Mouse (Mus musculus) gastrocnemius, adult 2 months (tissue): Measurements from ENCODE around the gene Rcsd1. TPM values are rescaled to one million over a fixed set of nuclear protein-coding genes. Genes with fewer than 3 reads are reported as not detected.

Experiments used
- DNase-seq: peaks from one replicate; pipeline ENCODE4 v3.0.0; 2022
- H3K27ac ChIP-seq: fragments of 200-600 bp; 2 replicates; pipeline ENCODE4 v1.8.1; 2022; ENCODE audit warnings: mild to moderate bottlenecking
- H3K4me3 ChIP-seq: fragments of 200-600 bp; 2 replicates; pipeline ENCODE4 v1.8.1; 2022; ENCODE audit warnings: mild to moderate bottlenecking, moderate library complexity
- CTCF ChIP-seq: fragments of 200-600 bp; IDR thresholded peaks from 2 replicates; pipeline ENCODE4 v1.8.1; 2022; ENCODE audit warnings: antibody characterized with exemption, mild to moderate bottlenecking, moderate library complexity
- intact Hi-C: fragments of 180-260 bp; cut with DNase I; formaldehyde crosslinking; loops from one replicate; pipeline ENCODE4 v1.15.1; 2025
- total RNA-seq, 2 experiments: library from RNA; stranded (reverse); gene quantifications; 2 replicates each; pipeline ENCODE4 v1.2.3; 2021

Gene Rcsd1
- total RNA-seq, 2 experiments from 2014 or later = 93.3 to 95.0 TPM

GRCm38 (mm10) chr1:165697701-165698100, 11.9 kb downstream of the Rcsd1 start:
- intact Hi-C loops = no loop called here
- no peak for TF ChIP-seq CTCF
- H3K27ac ChIP-seq = peak overlapping the region; percentile 99

GRCm38 (mm10) chr1:165696870-165697269, 12.7 kb downstream of the Rcsd1 start:
- intact Hi-C loops = no loop called here
- DNase-seq = peak; percentile 64
- no peak for TF ChIP-seq CTCF
- Histone ChIP-seq H3K27ac (peak overlapping the region; percentile 86), H3K4me3 (0 out of 2 replicates have a peak overlapping the region, but pooled peaks have one; percentile 9)

More at GRCm38 (mm10) chr1:165697701-165698100, 11.9 kb downstream of the Rcsd1 start:
- H3K4me3 ChIP-seq = no peak overlapping the region
- no peak for DNase-seq

- peak; percentile 61 for DNase-seq
- peak overlapping the region; percentile 86 for H3K27ac ChIP-seq
Observed at GRCm38 (mm10) chr1:165696040-165696439, 13.5 kb downstream of the Rcsd1 start.

GRCm38 (mm10) chr1:165695392-165696014, 14.1 kb downstream of the Rcsd1 start:
- intact Hi-C loops = no loop called here
- peak overlapping the region; percentile 86 for H3K27ac ChIP-seq
- DNase-seq = peak; percentile 14

More at GRCm38 (mm10) chr1:165696040-165696439, 13.5 kb downstream of the Rcsd1 start:
- H3K4me3 ChIP-seq = peak overlapping the region; percentile 0; the same call in 1 of the 2 replicates
- intact Hi-C loops = no loop called here
- no peak for TF ChIP-seq CTCF

GRCm38 (mm10) chr1:165693856-165694255, 15.7 kb downstream of the Rcsd1 start:
- intact Hi-C loops = no loop called here

More at GRCm38 (mm10) chr1:165695392-165696014, 14.1 kb downstream of the Rcsd1 start:
- 0 out of 2 replicates have a peak overlapping the region, but pooled peaks have one; percentile 0 for H3K4me3 ChIP-seq
- no peak for TF ChIP-seq CTCF

GRCm38 (mm10) chr1:165691516-165691915, 18.0 kb downstream of the Rcsd1 start:
- Histone ChIP-seq H3K27ac (peak overlapping the region; percentile 86), H3K4me3 (peak overlapping the region; percentile 47)
- peak; percentile 73 for DNase-seq
- 0 out of 2 replicates have a peak, but pooled peaks have one; percentile 4 for TF ChIP-seq CTCF
- intact Hi-C loops = no loop called here

More at GRCm38 (mm10) chr1:165693856-165694255, 15.7 kb downstream of the Rcsd1 start:
- TF ChIP-seq CTCF = no peak
- no peak for DNase-seq
- H3K4me3 ChIP-seq = no peak overlapping the region
- H3K27ac ChIP-seq = peak overlapping the region; percentile 86

- intact Hi-C loops = no loop called here
- Histone ChIP-seq H3K4me3 (no peak overlapping the region; the same call in 1 of the 2 replicates), H3K27ac (peak overlapping the region; percentile 86)
- no peak for TF ChIP-seq CTCF
- DNase-seq = no peak
Observed at GRCm38 (mm10) chr1:165689845-165690244, 19.7 kb downstream of the Rcsd1 start.

GRCm38 (mm10) chr1:165687861-165688260, 21.7 kb downstream of the Rcsd1 start:
- TF ChIP-seq CTCF = no peak
- Histone ChIP-seq H3K27ac (peak overlapping the region; percentile 94), H3K4me3 (no peak overlapping the region)
- DNase-seq = no peak
- intact Hi-C loops = loop anchor here (2.0 kb wide), 1 partner anchor 15 kb away; no protein-coding TSS in a partner anchor

GRCm38 (mm10) chr1:165686963-165687362, 22.6 kb downstream of the Rcsd1 start:
- peak; percentile 51 for DNase-seq
- intact Hi-C loops = loop anchor here (2.0 kb wide), 1 partner anchor 16 kb away; no protein-coding TSS in a partner anchor
- no peak for TF ChIP-seq CTCF
- H3K27ac ChIP-seq = peak overlapping the region; percentile 94
- H3K4me3 ChIP-seq = peak overlapping the region; percentile 23

GRCm38 (mm10) chr1:165686349-165686748, 23.2 kb downstream of the Rcsd1 start:
- TF ChIP-seq CTCF = no peak
- peak; percentile 43 for DNase-seq
- intact Hi-C loops = loop anchor here (2.0 kb wide), 1 partner anchor 16 kb away; no protein-coding TSS in a partner anchor
- H3K27ac ChIP-seq = peak overlapping the region; percentile 94
- peak overlapping the region; percentile 23; the same call in 1 of the 2 replicates for H3K4me3 ChIP-seq

GRCm38 (mm10) chr1:165684261-165685203, 25.0 kb downstream of the Rcsd1 start:
- peak overlapping the region; percentile 35 for H3K4me3 ChIP-seq
- DNase-seq = peak; percentile 78
- peak overlapping the region; percentile 94 for H3K27ac ChIP-seq
- no peak for TF ChIP-seq CTCF
- intact Hi-C loops = no loop called here
